Mouse (Mus musculus): Measurements from ENCODE around the gene Tspan9.

DNA sequence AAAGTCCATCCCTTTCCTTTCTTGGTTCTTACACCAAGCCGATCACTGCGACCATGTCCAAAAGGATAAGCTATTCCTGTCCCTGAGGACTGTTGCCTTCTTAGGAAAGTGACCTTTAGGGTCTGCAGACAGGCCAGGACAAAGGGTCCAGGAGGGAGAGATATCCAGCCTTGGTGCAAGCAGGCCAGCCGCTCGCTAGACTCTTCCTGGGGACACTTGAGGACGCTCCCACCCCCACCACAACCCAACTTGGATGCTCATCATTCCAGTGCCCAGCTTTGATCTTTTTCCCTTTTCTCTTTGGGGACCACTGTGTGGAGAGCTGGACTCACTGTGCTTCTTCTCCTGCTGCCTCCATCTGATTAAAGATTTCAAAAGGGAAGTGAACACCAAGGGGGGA is 214.7 kb downstream of the Tspan9 start:
- no peak for TF ChIP-seq CTCF (IDR thresholded peaks at IDR 0.05; ENCODE audit: low read depth)
- TF ChIP-seq EP300 (IDR thresholded peaks at IDR 0.05; ENCODE audit: low read depth), result no peak
